Mouse (Mus musculus) embryonic stem cell, embryonic (primary cell): ENCODE results near the gene Kdm6b.

Experiments used
- CTCF ChIA-PET, 4 experiments: fragments of 300-600 bp in 2 of 4; fragments of 350-600 bp in 2 of 4; sonication (Branson Sonifier 250); formaldehyde crosslinking; loops; one replicate each; lab custom pipeline; 2022; ENCODE audit warnings: inconsistent platforms in 2 of 4; lab: Charles Lee
- POLR2A ChIA-PET, 4 experiments: fragments of 300-600 bp in 2 of 4; fragments of 350-600 bp in 2 of 4; sonication (Branson Sonifier 250); formaldehyde crosslinking; loops; one replicate each; lab custom pipeline; 2022; ENCODE audit warnings: antibody characterized with exemption in 4 of 4, inconsistent platforms in 1 of 4; lab: Charles Lee

Gene Kdm6b

GRCm38 (mm10) chr11:69414421-69415326 lies 1.2 kb upstream of the Kdm6b start:
- ChIA-PET CTCF (interaction anchor here in 2 of 4 experiments (0.7 to 0.8 kb wide), 2 partner anchors 14 to 18 kb away, joined by 3 read pairs; no protein-coding TSS in a partner anchor), POLR2A (interaction anchor here (0.5 to 2.4 kb wide), 18 partner anchors 9 to 342 kb away, joined by 3 to 6 read pairs (median 3); partner anchors contain the start of genes Cyb5d1 (in 2 of the 4), Naa38 (in 2 of the 4), Cntrob (in 1 of the 4) and Trappc1 (in 1 of the 4))

- ChIA-PET POLR2A (interaction anchor here in 3 of 4 experiments (0.8 to 2.4 kb wide), 12 partner anchors 10 to 287 kb away, joined by 3 to 10 read pairs (median 4); partner anchors contain the start of genes Cyb5d1 (in 1 of the 3), Naa38 (in 1 of the 3), Trp53 (in 1 of the 3) and Wrap53 (in 1 of the 3)), CTCF (interaction anchor here in 1 of 4 experiments (0.8 to 1.1 kb wide), 2 partner anchors 11 to 20 kb away, joined by 3 read pairs; no protein-coding TSS in a partner anchor)
These were observed 927 bp downstream of the Kdm6b start for GRCm38 (mm10) chr11:69412548-69412947.

DNA sequence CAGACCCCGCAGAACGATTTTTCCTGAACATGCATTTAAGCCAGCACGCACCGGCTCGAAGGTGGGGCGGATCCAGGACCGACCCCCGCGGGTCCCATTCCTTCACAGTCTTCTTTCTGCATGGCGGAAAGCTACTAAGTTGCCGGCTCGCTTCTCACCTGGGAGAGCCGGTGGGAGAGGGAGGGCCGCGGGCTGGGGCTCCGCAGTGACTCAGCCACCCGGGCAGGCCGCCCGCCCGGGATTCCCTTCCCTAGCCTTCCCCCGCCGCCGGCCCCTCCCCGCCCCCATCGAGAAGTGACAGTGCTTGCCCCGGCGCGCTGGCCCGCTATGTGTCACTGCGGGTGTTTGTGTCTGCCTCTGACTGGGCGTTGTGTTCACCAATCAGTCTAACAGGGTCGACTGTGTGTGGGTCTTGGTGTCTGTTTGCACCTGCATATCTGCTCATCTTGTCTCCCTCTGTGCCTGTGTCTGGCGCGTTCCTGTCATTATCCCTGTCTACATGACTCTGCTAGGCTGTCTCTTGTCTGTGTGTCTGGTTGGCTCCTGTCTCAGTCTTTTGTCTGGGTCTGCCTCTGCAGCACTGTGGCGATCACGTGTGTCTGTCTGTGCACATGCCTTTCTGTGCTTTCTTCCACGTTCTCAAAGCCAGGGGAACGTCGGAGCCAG lies 1.8 kb downstream of the Kdm6b start:
- ChIA-PET CTCF (interaction anchor here in 2 of 4 experiments (0.7 to 1.0 kb wide), 3 partner anchors 7 to 10 kb away, joined by 3 to 6 read pairs (median 5); no protein-coding TSS in a partner anchor), POLR2A (interaction anchor here in 3 of 4 experiments (0.6 to 7.4 kb wide), 46 partner anchors 8 to 339 kb away, joined by 3 to 136 read pairs (median 4); partner anchors contain the start of genes Cyb5d1 (in 3 of the 3), Naa38 (in 3 of the 3), Trp53 (in 3 of the 3) and Wrap53 (in 3 of the 3))

- POLR2A ChIA-PET, result interaction anchor here in 3 of 4 experiments (0.5 to 7.4 kb wide), 56 partner anchors 8 to 570 kb away, joined by 3 to 136 read pairs (median 4); partner anchors contain the start of genes Cyb5d1 (in 3 of the 3), Naa38 (in 3 of the 3), Trp53 (in 3 of the 3) and Wrap53 (in 3 of the 3)
These were observed 2.4 kb downstream of the Kdm6b start for GRCm38 (mm10) chr11:69411073-69411535.

DNA sequence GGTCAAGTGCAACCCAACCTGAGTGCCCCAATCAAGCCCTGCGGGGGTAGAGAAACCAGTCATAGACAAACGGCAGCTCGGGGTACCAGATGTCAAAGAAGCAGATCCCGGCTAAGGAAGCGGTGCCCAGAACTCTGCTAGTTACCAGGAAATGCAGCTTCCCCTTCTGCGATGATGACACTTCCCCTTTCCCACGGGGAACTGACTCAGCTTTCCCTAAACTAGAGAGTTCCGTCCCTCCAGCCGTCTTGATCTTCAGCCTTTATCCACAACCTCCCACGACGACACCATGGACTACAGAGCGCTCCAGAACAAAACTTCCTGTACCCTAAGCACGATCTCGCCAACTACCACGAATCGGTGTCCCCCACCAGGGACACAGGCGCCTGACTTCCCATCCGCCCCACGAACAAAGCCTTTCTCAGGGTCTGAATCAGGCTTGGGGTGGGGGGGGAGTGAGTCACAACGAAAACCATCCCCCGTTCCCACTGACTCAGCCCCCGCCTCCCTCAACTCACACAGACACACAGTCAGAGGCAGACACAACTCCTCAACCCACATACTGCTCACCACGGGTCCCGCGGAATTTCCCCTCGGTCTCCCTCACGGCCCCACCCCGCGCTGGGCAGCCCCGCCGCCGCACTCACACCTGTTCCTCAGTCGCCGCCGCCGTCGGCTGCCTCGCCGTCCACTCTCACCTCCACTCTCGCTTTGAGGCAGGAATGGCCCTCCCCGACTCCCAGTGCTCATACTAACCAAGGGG lies 3.0 kb downstream of the Kdm6b start:
- CTCF ChIA-PET, result interaction anchor here in 3 of 4 experiments (0.6 to 3.5 kb wide), 9 partner anchors 9 to 342 kb away, joined by 3 to 15 read pairs (median 3); partner anchors contain the start of genes Cyb5d1 (in 1 of the 3), Sox15 (in 1 of the 3), Trp53 (in 1 of the 3) and Wrap53 (in 1 of the 3)
- POLR2A ChIA-PET, result interaction anchor here (0.5 to 7.4 kb wide), 81 partner anchors 7 to 570 kb away, joined by 3 to 136 read pairs (median 4); partner anchors contain the start of genes Cyb5d1 (in 3 of the 4), Naa38 (in 3 of the 4), Trp53 (in 3 of the 4) and Wrap53 (in 3 of the 4)

More at GRCm38 (mm10) chr11:69411073-69411535, 2.4 kb downstream of the Kdm6b start:
- CTCF ChIA-PET, result interaction anchor here in 3 of 4 experiments (0.6 to 1.0 kb wide), 7 partner anchors 8 to 343 kb away, joined by 3 to 6 read pairs (median 3); partner anchors contain the start of gene Cyb5d1 (in 1 of the 3)

- CTCF ChIA-PET, result interaction anchor here in 2 of 4 experiments (0.6 to 3.5 kb wide), 5 partner anchors 18 to 390 kb away, joined by 3 to 15 read pairs (median 3); partner anchors contain the start of genes Sox15 (in 1 of the 2), Trp53 (in 1 of the 2) and Wrap53 (in 1 of the 2)
- POLR2A ChIA-PET, result interaction anchor here (0.6 to 7.4 kb wide), 40 partner anchors 8 to 467 kb away, joined by 3 to 136 read pairs (median 4); partner anchors contain the start of genes Cyb5d1 (in 2 of the 4), Naa38 (in 2 of the 4), Trp53 (in 2 of the 4) and Wrap53 (in 2 of the 4)
These were observed 3.5 kb downstream of the Kdm6b start for GRCm38 (mm10) chr11:69410045-69410309.

- ChIA-PET POLR2A (interaction anchor here (0.6 to 7.4 kb wide), 46 partner anchors 8 to 512 kb away, joined by 3 to 136 read pairs (median 4); partner anchors contain the start of genes Cyb5d1 (in 3 of the 4), Naa38 (in 3 of the 4), Atp1b2 (in 2 of the 4) and Cntrob (in 2 of the 4)), CTCF (interaction anchor here in 3 of 4 experiments (0.6 to 3.5 kb wide), 10 partner anchors 13 to 1733 kb away, joined by 3 to 15 read pairs (median 3); partner anchors contain the start of genes Sox15 (in 1 of the 3), Trp53 (in 1 of the 3) and Wrap53 (in 1 of the 3))
These were observed 4.0 kb downstream of the Kdm6b start for GRCm38 (mm10) chr11:69409378-69410044.

DNA sequence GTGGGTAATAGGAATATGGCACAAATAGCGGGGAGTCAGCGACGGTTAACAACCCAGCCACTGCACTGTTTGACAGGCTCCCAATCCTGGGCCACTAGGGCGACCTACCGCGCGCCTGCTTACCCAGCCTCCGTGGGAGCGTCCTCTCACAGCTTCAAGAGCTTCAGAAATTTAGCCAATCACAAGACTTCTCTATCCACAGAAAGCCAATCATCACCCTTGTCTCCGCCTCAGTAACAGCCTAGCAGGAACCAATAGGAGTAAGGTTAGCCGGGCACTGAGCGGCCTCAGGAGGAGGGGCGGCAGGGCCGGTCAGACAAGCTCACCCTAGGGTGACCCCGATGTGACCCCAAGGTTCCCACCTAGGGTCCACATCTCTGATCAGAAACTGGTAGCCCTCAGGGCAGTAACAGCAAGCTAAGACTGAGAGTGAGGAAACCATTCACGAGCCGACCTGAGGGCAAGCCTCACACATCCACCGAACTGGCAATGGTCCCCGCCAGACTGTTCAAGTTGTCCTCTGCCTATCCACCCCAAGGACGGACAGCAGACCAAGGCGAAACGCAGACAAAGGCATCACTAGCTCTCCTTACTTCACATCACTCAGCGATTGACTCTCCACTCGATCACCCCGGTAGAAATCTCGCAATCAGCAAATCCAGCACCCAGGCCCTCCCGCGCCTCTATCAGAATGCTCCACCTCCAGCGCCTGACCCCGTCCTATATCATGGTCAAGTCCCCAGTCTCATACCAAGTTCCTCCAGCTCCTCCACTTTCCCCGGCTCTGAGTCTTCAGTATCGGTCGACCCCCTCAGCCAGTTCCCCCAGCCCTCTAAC lies 4.7 kb downstream of the Kdm6b start:
- ChIA-PET CTCF (interaction anchor here in 3 of 4 experiments (0.6 to 3.5 kb wide), 10 partner anchors 12 to 1732 kb away, joined by 3 to 15 read pairs (median 3); partner anchors contain the start of gene Sox15 (in 1 of the 3)), POLR2A (interaction anchor here (0.7 to 7.4 kb wide), 51 partner anchors 9 to 513 kb away, joined by 3 to 136 read pairs (median 4); partner anchors contain the start of genes Cyb5d1 (in 3 of the 4), Naa38 (in 3 of the 4), Cd68 (in 2 of the 4) and Cntrob (in 2 of the 4))

GRCm38 (mm10) chr11:69407724-69408004 lies 5.8 kb downstream of the Kdm6b start:
- POLR2A ChIA-PET, result interaction anchor here in 3 of 4 experiments (0.6 to 7.4 kb wide), 9 partner anchors 11 to 514 kb away, joined by 3 to 136 read pairs (median 32); partner anchors contain the start of genes Cyb5d1 (in 2 of the 3), Naa38 (in 2 of the 3), Eif5a (in 1 of the 3) and Tmem88 (in 1 of the 3)
- CTCF ChIA-PET, result interaction anchor here in 2 of 4 experiments (1.5 to 3.5 kb wide), 2 partner anchors 21 to 106 kb away, joined by 4 to 15 read pairs; no protein-coding TSS in a partner anchor

DNA sequence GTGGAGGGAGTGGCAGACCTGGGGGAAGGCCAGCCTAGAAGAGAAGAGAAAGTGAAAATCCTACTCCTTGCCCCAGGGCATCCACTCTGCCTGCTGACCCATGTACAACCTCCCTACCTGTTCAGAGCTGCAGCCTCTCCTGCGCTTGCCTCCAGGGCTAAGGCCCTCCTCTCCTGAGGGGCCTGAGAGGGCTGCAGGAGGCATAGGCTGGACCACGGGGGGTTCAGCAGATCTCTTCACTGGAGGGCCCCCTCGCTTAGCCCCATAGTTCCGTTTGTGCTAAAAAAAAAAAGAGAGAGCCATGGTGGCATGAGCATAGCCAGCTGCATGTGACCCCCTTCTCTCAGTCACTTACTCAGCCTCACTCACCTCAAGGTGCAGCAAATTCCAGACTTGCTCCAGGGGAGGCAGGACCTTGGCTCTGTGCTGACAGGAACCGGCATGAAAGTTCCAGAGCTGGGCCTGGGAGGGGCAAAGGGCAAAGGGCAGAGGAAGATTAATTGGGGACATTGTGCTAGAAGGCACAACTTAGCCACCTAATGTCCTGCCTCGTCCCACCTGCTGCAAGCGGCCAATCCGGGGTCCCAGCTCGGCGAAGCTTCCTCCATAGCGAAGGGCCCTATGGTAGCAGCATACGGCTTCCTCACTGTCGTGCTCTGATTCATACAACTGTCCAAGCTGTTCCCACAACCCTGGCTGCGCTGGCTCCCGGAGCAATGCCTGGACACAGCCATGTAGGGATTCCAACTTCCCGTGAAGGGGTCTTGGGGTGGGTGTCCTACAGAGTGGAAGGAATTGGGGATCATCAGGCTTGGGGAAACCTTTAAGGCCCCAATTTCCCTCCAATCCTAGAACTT lies 6.4 kb downstream of the Kdm6b start:
- CTCF ChIA-PET, result interaction anchor here in 2 of 4 experiments (0.6 to 3.5 kb wide), 5 partner anchors 21 to 141 kb away, joined by 3 to 15 read pairs (median 3); no protein-coding TSS in a partner anchor
- POLR2A ChIA-PET, result interaction anchor here in 2 of 4 experiments (0.6 to 7.4 kb wide), 6 partner anchors 11 to 334 kb away, joined by 3 to 136 read pairs (median 33); partner anchors contain the start of genes Cyb5d1 (in 1 of the 2) and Naa38 (in 1 of the 2)

DNA sequence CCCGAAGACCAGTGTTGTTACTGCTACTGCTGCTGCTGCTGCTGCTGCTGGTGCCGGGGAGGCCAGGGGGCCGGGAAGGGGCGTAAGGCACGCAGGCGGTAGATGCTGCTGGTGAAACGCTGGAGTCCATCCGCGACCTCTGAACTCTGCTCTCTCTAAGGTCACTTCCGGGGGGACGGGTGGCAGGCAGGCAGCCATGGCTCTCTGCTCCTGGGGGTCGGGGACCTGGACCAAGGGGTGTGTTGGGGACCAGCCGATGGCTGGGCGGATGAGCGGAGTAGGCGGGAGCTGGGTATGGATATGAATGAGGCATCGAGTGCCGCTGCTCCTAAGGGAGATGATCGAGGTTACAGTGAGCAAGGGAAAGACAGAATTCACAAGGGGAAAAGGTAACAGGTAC lies 7.2 kb downstream of the Kdm6b start:
- CTCF ChIA-PET, result interaction anchor here in 3 of 4 experiments (0.8 to 1.7 kb wide), 3 partner anchors 26 to 107 kb away, joined by 3 to 4 read pairs (median 3); no protein-coding TSS in a partner anchor
- POLR2A ChIA-PET, result interaction anchor here in 2 of 4 experiments (1.3 to 7.4 kb wide), 4 partner anchors 8 to 83 kb away, joined by 3 to 136 read pairs (median 4); partner anchors contain the start of genes Cntrob (in 1 of the 2), Cyb5d1 (in 1 of the 2) and Trappc1 (in 1 of the 2)

DNA sequence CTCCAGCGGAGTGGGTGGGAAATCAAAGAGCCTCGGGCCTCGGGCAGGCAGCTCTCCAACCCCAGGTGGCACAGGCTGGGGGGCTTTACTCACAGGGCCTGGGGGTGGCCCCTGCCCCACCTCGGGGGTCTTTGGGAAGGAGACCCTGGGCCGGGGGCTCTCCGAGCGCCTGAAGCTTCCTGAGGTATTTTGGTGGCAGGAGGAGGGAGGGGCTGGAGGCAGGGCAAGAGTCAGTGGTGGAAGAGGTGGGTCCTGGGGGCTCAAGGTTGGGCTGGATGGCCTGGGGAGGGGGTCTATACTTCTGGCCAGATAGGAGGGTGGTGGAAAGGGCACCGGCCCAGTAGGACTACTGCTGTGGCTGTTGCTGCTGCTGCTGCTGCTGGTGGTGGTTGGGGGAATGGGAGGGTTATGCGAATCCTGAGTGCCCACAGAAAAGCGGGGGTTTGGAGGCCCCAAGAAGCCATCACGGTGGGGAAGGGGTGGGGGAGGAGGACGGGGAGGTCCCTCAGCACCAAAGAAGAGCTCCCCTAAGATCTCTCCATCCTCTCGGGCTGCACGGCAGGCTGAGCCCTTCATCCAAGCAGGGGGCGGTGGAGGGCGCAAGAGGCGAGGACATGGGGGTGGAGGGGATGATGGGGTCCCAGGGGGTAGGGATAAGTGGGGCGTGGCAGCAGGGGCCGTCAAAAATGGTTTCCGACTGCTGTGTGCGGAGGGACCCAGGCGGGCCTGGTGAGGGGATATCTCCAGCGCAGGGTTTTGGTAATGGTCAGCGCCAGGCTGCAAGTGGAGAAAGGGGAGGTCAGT lies 7.9 kb downstream of the Kdm6b start:
- POLR2A ChIA-PET, result interaction anchor here in 2 of 4 experiments (1.3 to 7.4 kb wide), 4 partner anchors 9 to 82 kb away, joined by 3 to 136 read pairs (median 4); partner anchors contain the start of genes Cntrob (in 1 of the 2), Cyb5d1 (in 1 of the 2) and Trappc1 (in 1 of the 2)
- CTCF ChIA-PET, result interaction anchor here in 3 of 4 experiments (0.7 to 1.7 kb wide), 3 partner anchors 108 to 543 kb away, joined by 3 to 4 read pairs (median 3); no protein-coding TSS in a partner anchor
